Mouse (Mus musculus): ENCODE measurements around the gene Kcnma1.
A peak's percentile ranks its signal among the peaks of the same experiment; 100 is the strongest.

The Kcnma1 gene

GRCm38 (mm10) chr14:23521080-23521684, 493.1 kb downstream of the Kcnma1 start:
- no peak for DNase-seq

GRCm38 (mm10) chr14:23517374-23517773, 496.9 kb downstream of the Kcnma1 start:
- no peak for DNase-seq

- DNase-seq, result no peak
Measured at GRCm38 (mm10) chr14:23509792-23510191, 504.5 kb downstream of the Kcnma1 start.

- no peak for DNase-seq
Measured at GRCm38 (mm10) chr14:23502236-23502790, 512.0 kb downstream of the Kcnma1 start.

GRCm38 (mm10) chr14:23496801-23497200, 517.5 kb downstream of the Kcnma1 start:
- no peak for DNase-seq

GRCm38 (mm10) chr14:23496236-23496740, 518.0 kb downstream of the Kcnma1 start:
- DNase-seq, result no peak

- no peak for DNase-seq
Measured at GRCm38 (mm10) chr14:23494496-23494800, 519.8 kb downstream of the Kcnma1 start.

- DNase-seq, result no peak
Measured at GRCm38 (mm10) chr14:23493750-23494495, 520.4 kb downstream of the Kcnma1 start.

GRCm38 (mm10) chr14:23492581-23493360, 521.5 kb downstream of the Kcnma1 start:
- no peak for DNase-seq

GRCm38 (mm10) chr14:23491359-23491758, 522.9 kb downstream of the Kcnma1 start:
- DNase-seq, result no peak

- no peak for DNase-seq
Measured at GRCm38 (mm10) chr14:23486687-23487086, 527.6 kb downstream of the Kcnma1 start.

- DNase-seq, result no peak
Measured at GRCm38 (mm10) chr14:23485802-23486500, 528.3 kb downstream of the Kcnma1 start.

- no peak for DNase-seq
Measured at GRCm38 (mm10) chr14:23475129-23475528, 539.2 kb downstream of the Kcnma1 start.

- DNase-seq, result no peak
Measured at GRCm38 (mm10) chr14:23470071-23470470, 544.2 kb downstream of the Kcnma1 start.

- peak; percentile 7 for DNase-seq
Measured at GRCm38 (mm10) chr14:23465135-23465534, 549.2 kb downstream of the Kcnma1 start.

GRCm38 (mm10) chr14:23458560-23458959, 555.7 kb downstream of the Kcnma1 start:
- peak; percentile 17 for DNase-seq

GRCm38 (mm10) chr14:23451681-23452080, 562.6 kb downstream of the Kcnma1 start:
- no peak for DNase-seq

GRCm38 (mm10) chr14:23437467-23437866, 576.8 kb downstream of the Kcnma1 start:
- DNase-seq, result no peak

GRCm38 (mm10) chr14:23435861-23436260, 578.4 kb downstream of the Kcnma1 start:
- no peak for DNase-seq

- no peak for DNase-seq
Measured at GRCm38 (mm10) chr14:23430006-23430405, 584.3 kb downstream of the Kcnma1 start.

- DNase-seq, result no peak
Measured at GRCm38 (mm10) chr14:23429043-23429442, 585.2 kb downstream of the Kcnma1 start.

GRCm38 (mm10) chr14:23422481-23423040, 591.7 kb downstream of the Kcnma1 start:
- DNase-seq, result no peak

Measured in thymus, postnatal 14 days (tissue).